Mouse (Mus musculus): ENCODE results near the gene Rcbtb2.

Rcbtb2 gene

DNA sequence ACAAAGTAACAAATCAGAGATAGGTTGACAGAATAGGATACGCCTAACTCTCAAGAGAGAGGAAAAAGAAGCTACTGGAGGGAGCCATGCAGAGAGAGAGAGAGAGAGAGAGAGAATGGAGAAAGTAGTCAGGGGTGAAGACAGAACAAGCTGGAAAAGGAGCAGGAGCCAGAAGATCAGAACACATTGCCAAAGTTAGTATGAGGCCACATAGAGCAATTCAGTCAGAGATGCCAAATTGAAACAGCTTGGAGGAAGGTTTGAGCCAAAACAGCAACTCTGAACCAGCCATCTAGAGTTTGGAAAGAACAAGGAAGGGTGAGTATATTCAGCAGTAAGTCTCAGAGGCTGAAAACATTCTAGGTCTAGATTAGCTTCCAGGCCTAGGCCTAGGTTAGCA is 94.2 kb downstream of the Rcbtb2 start:
- no peak for DNase-seq

DNA sequence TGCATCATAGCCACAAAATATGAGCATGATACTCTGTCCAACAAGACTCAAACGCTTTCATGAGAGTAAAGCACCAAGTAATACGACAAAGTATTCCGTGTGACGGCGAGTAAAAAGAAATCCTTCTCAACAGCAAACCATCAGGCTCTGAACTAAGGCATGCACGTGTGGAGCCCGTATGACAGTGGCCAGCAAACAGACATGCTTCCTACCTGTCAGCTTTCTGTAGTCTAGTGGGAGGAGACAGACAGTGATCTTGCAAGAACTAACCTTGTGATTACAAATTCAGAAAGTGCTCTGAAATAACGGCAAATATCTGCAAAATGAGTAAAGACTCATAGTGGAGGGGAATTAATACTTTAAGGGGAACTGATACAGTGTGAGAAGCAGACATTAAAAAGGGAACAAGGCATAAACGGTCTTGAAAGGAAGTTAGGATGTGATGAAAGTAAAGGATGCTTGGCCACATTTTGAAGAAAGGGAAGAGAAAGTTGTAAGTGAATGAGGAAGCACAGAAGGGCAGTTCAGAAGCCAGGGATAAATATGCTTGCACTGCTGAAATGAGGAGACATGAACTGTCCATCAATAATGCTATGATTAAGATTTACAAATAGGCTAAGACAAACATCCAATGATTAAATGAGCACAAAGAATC is 99.6 kb downstream of the Rcbtb2 start:
- DNase-seq: no peak

DNA sequence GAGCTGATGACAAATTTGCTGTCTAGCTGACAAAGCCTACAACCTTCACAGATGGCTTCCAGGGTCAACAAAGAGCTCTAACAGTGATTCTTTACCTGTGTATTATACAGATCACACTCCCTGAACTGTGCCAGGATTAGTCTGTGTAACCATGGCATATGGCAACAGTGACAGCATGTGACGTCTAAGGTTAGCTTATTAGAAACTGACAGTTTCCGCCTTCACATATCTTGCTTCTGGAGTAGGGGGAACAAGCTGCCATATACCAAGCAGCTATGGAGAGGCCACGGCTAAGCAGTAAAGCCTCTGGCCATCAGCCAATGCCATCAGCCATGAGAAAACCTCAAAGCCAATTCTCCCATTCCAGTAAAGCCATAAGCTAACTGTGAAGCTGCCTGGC is 103.5 kb downstream of the Rcbtb2 start:
- DNase-seq: no peak

DNA sequence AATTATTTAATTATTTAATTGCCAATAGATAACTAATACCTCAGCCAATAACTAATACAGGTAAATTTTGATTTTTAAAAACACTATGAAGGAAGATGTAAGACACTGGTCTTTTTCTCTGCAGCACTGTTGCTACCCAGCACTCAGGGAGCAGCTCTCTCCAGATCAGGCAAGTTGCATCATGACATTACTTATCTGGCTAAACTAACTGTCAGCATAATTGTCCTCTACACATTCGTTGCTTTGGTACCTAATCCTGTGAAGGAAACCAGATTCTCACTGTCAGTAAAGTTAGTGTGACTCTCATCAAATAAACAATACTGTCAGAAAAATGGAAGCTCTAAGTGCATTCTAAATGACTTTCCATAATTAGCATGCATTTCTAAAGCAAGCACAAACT is 104.0 kb downstream of the Rcbtb2 start:
- no peak for DNase-seq

DNA sequence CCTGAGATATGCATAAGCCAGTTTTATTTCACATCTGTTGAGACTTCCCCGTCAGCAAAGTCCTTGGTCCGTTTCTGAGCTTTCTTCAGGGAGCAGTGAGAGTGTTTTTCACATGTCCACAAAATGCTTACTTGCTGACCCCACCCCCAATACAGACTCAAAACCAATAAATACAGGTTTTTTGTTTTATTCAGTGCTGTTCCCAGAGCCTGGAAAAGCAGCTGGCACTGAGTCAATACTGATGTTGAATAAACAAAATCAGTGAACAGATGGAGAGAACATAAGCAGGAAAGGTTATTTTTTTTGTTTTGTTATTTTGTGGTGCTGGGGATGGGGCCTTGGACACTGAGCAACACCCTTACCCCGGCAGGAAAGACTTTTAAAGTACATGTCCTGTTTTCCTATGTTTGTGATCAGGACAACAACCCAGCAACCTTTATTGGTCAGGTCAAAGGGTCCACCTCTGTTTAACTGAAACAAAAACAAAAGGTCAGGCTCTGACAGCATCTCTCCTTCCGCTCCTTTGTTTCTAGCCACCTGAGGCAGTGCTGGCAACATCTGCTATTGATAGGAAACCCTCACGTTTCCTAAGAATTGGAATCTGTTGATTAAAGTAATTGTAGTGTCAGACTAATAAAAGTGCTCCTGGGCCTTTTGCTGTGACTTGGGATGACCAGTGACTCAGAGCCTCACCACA is 108.6 kb downstream of the Rcbtb2 start:
- DNase-seq: peak in 1 of 2 experiments; percentile 9

DNA sequence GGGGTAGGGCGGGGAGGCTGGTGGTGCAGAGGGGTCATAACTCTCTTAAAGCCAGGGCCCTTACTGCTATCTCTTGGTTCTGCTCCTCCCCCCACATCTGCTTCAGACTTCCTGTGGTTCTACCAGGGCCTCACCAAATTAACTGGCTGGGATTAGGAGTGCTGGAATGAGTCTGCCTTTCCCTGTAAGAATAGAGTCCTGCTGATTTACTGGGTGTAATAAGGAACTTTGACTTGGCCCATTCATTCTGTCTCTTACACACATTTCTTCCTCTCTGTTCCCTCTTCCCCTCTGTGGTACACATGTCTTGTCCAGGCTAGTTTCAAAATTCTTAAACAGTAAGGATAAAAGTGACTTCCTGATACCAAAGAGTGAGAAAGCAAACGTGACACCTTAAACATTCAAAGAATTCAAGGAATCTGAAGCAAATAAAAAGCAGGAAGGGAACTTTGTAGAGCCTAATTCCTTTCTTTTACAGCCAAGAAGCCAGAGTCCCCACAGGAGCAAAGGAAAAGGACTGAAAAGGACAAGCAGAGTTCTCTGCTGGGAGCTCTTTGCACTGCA is 111.7 kb downstream of the Rcbtb2 start:
- DNase-seq: peak in 1 of 2 experiments; percentile 16

DNA sequence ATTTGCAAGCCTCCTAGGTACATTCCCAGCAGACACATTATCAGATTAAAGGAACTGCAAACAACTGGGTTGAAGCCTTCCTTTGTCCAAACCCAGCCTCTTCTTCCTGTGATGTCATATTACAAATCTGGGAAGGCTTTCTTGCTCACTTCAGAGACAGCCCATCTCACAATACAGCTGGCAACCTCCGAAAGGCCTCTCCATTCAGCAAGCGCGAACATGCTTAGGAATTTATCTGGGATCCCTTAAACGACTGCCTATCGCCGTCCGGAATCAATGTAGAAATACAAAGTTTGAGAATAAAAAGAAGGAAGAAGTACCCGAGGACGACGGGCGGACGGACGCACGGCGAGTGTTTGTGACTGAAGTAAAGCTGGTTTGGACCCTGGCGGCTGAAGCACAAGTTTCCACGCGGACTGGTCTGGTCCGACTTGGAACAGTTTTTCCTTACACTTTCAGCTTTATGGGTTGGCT is 115.0 kb downstream of the Rcbtb2 start, which contains the start of gene Lpar6:
Gene Lpar6, plus strand, starts transcription at position 48 of the 474 bp plus-strand sequence.
- DNase-seq: peak; percentile 68 to 76

DNA sequence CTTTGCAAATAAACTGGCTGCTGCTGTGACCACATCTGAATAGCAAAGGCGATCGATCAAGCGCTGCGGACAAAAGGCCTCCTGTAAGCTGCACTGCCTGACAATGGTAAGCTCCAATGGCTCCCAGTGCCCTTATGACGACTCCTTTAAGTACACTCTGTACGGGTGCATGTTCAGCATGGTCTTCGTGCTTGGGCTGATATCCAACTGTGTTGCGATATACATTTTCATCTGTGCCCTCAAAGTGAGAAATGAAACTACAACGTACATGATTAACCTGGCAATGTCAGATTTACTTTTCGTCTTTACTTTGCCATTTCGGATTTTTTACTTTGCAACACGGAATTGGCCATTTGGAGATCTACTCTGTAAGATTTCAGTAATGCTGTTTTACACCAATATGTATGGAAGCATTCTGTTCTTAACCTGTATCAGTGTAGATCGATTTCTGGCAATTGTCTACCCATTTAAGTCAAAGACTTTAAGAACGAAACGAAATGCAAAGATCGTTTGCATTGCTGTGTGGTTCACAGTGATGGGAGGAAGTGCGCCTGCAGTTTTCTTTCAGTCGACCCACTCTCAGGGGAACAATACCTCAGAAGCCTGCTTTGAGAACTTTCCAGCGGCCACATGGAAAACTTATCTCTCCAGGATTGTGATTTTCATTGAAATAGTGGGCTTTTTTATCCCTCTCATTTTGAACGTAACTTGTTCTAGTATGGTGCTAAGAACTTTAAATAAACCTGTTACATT is 115.8 kb downstream of the Rcbtb2 start:
- DNase-seq: peak; percentile 55 to 72

DNA sequence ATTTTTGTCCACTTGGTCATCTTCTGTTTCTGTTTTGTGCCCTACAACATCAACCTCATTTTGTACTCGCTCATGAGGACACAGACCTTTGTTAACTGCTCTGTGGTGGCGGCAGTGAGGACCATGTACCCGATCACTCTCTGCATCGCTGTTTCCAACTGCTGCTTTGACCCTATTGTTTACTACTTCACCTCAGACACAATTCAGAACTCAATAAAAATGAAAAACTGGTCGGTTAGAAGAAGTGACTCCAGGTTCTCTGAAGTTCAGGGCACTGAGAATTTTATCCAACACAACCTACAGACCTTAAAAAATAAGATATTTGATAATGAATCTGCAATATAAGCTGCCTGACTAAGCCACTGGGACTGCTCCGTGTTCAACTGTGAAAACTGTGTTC is 116.5 kb downstream of the Rcbtb2 start:
- peak; percentile 29 to 44 for DNase-seq

DNA sequence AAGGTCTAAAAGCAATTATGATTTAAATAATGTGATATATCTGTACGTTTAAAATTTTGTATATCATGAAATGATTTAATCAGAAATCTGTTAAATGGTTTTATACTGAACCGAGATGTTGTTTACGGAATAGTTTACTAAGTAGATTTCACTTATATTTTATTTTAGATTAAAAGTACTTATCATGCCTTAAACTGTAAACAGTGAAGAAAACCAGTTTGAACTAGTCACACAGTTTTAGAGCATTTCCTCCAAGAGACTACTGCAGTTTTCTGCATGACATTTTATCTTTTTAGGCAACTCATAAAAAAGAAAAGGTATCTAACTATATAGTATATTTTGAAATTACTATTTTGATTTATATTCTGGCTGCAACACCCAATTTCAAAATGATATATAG is 117.0 kb downstream of the Rcbtb2 start:
- DNase-seq: no peak

DNA sequence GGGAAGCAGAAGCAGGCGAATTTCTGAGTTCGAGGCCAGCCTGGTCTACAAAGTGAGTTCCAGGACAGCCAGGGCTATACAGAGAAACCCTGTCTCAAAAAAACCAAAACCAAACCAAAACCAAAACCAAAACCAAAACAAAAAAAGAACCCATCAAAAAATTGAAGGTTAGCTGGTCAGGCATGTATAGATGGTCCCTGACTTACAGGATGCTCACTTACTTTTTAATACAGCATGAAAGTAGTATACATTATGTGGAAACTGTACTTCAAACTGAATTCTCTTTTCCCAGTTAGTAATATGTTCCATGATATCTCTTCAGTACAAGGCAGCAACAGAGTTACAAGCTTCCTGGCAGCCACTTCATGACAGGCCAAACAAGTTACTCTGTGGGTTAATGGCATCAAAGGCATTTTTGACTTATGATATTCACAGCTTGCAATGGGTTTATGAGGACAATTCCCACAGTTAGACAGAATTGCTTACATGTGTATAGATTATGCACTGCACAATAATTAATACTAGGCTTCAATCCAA is 121.3 kb downstream of the Rcbtb2 start:
- DNase-seq: no peak

DNA sequence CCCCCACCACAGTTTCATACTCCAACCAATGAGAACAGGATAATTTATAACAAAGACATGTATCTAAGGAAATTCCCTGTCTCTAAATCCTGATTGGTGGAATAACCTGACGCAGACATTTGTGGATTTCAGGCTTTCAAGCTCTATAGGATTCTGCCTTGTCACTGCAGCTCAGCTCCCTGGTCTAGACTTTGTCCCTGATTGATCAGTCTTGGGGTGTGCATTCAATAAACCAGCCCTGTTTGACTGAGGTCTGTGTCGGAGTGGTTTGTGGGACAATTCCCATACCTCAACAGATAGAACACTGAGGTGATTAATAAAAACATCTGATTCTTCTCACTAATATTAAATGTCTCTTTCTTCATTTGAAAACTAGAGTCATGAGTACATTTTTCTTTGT is 127.2 kb downstream of the Rcbtb2 start:
- DNase-seq: no peak

DNA sequence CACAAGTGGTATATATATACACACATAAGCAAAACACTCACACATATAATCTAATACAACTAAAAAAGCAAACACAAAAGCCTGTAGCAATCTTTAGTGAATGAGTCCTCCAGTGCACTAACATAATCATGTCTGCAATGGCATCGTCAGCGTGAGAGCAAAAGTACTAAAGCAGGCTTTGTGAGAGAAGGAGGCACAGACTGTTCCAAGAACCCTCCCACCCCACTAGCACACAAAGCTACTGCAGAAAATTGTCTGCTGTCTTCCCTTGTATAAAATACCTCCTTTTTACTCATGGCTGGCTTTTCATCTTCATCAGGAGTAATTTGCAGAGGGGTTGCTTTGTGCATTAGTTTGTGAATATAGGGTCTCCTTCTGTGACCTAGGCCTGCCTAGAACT is 129.4 kb downstream of the Rcbtb2 start:
- no peak for DNase-seq

DNA sequence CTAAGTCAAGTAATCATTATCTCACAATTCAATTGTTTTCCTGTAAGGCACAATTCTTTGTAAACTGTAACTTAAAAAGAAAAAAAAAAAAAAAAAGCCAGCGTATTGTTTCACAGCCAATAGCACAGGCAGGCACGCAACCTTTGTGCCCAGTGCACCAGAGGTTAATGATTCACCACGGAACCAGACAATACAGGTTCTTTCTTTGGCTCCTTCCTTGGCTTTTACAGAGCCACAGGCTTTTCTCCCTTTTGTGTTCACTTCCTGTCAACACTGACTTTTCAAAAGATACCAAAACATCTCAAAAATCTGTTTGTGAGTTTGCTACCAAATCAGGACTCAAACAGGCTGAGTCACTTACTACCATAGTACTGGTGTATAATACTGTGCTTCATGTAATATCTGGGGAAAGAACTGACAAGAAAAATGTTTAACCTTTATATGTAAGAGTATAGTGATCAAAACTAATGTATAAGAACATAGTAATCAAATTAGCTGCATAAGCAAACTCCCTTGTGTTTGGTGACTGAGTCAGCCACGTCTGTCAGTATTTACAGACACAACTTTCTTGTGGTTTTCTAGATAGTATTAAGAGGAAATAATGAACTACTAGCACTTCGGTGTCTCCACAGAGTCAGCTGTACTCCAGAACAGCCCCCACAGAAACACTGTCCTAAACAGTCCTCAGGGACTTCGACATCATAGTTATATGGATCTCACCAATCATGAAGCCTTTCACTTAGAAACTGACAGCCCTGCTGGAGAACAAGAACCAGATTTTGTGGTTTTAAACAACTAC is 130.8 kb downstream of the Rcbtb2 start:
- DNase-seq: peak; percentile 56 to 77

DNA sequence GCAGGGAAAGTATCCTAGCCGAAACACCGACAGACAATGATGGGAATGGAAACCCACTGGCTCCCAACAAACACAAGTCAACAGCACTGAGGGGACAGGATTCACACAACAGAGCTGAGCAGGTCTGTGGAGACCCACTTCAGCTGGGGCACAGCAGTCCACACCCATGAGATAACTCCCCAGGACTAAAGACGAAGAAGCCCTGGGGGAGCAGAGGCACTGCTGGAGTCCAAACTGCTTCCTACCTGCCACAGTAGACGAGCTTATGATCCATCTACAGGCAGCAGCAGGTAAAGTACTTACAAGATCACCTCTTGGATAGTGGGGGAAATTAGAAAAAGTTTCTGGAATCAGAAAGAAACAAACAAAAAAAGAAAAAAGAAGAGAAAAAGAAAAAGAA is 131.6 kb downstream of the Rcbtb2 start:
- DNase-seq: peak; percentile 6 to 31

DNA sequence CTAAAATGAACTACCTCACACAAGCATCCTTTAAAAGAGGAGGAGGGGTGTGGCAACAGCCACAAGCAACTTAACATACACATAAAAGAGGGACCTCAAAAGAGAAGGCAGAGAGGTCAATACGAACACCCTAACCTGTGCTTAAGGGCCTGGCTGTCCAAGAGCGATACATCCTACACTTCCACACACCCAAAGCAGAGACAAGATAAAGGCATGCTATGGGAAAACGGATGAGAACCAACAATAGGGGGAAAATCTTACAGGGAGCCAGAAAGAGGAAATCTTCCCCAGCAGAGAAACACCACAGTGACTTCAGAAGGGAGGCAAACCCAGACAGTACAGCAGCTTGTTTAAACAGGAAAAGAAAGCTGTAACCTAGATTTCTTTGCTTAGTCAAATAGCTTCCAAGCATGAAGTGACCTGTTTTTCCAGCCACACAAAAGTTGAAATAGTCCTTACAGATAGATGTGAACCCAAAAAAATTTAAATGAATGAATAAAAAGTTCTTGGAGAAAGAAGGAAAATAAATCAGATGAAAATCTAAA is 132.7 kb downstream of the Rcbtb2 start:
- no peak for DNase-seq

DNA sequence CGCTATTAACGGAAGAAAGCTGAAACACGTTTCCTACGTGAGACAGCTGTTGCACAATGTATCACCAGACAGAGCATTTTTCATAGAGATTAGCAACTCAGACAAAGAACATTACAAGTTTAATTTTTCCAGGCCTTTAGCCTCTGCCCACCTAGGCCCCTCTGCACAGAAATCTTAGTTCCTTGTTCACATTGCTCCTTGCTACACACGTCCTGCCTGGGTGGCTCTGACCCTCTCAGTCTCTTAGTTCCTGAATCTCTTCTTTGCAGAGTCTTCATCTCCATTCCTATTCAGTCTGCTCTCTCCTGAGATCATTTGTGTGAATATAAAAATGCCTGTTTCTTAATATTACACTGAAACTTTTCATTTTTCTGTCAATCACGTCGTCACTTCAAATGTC is 134.5 kb downstream of the Rcbtb2 start:
- no peak for DNase-seq
